Mouse (Mus musculus) ES-Bruce4 (cell line): ENCODE results near the gene Arid3c.
"Not testable (repeated sequence)": the region's sequence is repeated elsewhere in the genome, so short reads cannot be mapped to it uniquely, and the experiment has no call there.

Experiments used
- CTCF ChIP-seq: IDR thresholded peaks from one replicate; pipeline ENCODE4 v1.8.1; 2011; ENCODE audit warnings: low read depth, low read length
- EP300 ChIP-seq: IDR thresholded peaks from 2 replicates; pipeline ENCODE4 v1.6.1; 2011; ENCODE audit warnings: low read depth, low read length; ENCODE audit not compliant: insufficient read depth
- POLR2A ChIP-seq: IDR thresholded peaks from one replicate; pipeline ENCODE4 v1.8.1; 2011; ENCODE audit warnings: low read length; ENCODE audit not compliant: insufficient read depth

- not testable (repeated sequence) for TF ChIP-seq CTCF, POLR2A, EP300
These were observed 46.6 kb downstream of the Arid3c start for GRCm38 (mm10) chr4:41684131-41684930.
